Mouse (Mus musculus) left cerebral cortex, postnatal 36 days (tissue): ENCODE results near the gene Enpp1. TPM values are rescaled to one million over a fixed set of nuclear protein-coding genes. Genes with fewer than 3 reads are reported as not detected.

ENCODE experiments used
- total RNA-seq, 2 experiments: library from RNA; stranded (reverse); gene quantifications; 2 replicates each; pipeline ENCODE4 v1.2.3; 2021

Gene Enpp1
- total RNA-seq, 2 experiments from 2014 or later, result 3.6 to 4.1 TPM

Other genes starting within 250 kb of the Enpp1 start
- 10 to 100 TPM; 31.4 to 32.5 TPM for gene Ccn2, start 116.7 kb downstream of the Enpp1 start, total RNA-seq
- under 1 TPM; 0.39 to 0.41 TPM for gene Enpp3, start 130.7 kb upstream of the Enpp1 start, total RNA-seq
- 10 to 100 TPM; 29.9 to 36.8 TPM for gene Med23, start 157.8 kb upstream of the Enpp1 start, total RNA-seq
- under 1 TPM in 1 of 2 experiments, not detected in 1; 0.27 TPM for gene Arg1, start 215.3 kb upstream of the Enpp1 start, total RNA-seq